Mouse (Mus musculus): ENCODE measurements at regions not wholly inside any gene's neighbourhood (a gene's known extent, or its start where the extent isn't known, plus 50 kb on each side); places are given as distances from the start of the nearest gene placed in this dataset.

GRCm38 (mm10) chr4:54573185-54573584 is 371.7 kb upstream of the Zfp462 start:
- Histone ChIP-seq H3K9ac (ENCODE audit: control insufficient read depth, low read depth, low read length, poor library complexity, severe bottlenecking) (no peak overlapping the region), H3K36me3 (ENCODE audit: control insufficient read depth in 1 of 2, insufficient read depth in 2 of 2, low read length in 2 of 2) (no peaks in the 10 kb centered on the region), H3K27me3 (ENCODE audit: control insufficient read depth in 1 of 2, insufficient read depth in 2 of 2, low read length in 2 of 2) (no peaks in the 10 kb centered on the region; a peak in 1 of 4 replicates), H3K4me1 (ENCODE audit: control insufficient read depth in 1 of 2, insufficient read depth in 2 of 2, low read length in 2 of 2) (no peaks in the 10 kb centered on the region), H3K27ac (ENCODE audit: control insufficient read depth, low read depth, low read length) (no peak overlapping the region), H3K9me3 (replicated peaks; ENCODE audit: insufficient read depth, low read length) (no peaks in the 10 kb centered on the region), H3K4me3 (ENCODE audit: control insufficient read depth in 1 of 2, insufficient read depth in 1 of 2, low read depth in 2 of 2, low read length in 2 of 2) (no peak overlapping the region), H3K79me2 (ENCODE audit: control insufficient read depth, insufficient read depth, low read length, poor library complexity) (no peaks in the 10 kb centered on the region)
- TF ChIP-seq GABPA (IDR thresholded peaks at IDR 0.05; ENCODE audit: low read depth, low read length) (no peak), EP300 (IDR thresholded peaks at IDR 0.05; ENCODE audit: low read depth in 1 of 2, low read length in 2 of 2) (no peak), HCFC1 (IDR thresholded peaks at IDR 0.05; ENCODE audit: low read depth, low read length) (no peak), BHLHE40 (IDR thresholded peaks at IDR 0.05; ENCODE audit: borderline replicate concordance, low read depth, low read length) (no peak), ZC3H11A (IDR thresholded peaks at IDR 0.05; ENCODE audit: low read depth, low read length) (no peak), USF2 (IDR thresholded peaks at IDR 0.05; ENCODE audit: borderline replicate concordance in 1 of 2, insufficient read depth in 1 of 2, low read depth in 1 of 2, low read length in 2 of 2) (no peak), RAD21 (IDR thresholded peaks at IDR 0.05; ENCODE audit: low read depth, low read length) (no peak), MXI1 (IDR thresholded peaks at IDR 0.05; ENCODE audit: low read depth, low read length) (no peak), MYC (IDR thresholded peaks at IDR 0.05; ENCODE audit: low read depth, low read length) (no peak), NRF1 (IDR thresholded peaks at IDR 0.05; ENCODE audit: insufficient read depth, low read depth, low read length, poor library complexity, severe bottlenecking) (no peak), ZKSCAN1 (IDR thresholded peaks at IDR 0.05; ENCODE audit: low read depth, low read length) (no peak), MYB (IDR thresholded peaks at IDR 0.05; ENCODE audit: low read depth, low read length) (no peak), TCF12 (IDR thresholded peaks at IDR 0.05; ENCODE audit: low read depth, low read length) (no peak), CHD2 (IDR thresholded peaks at IDR 0.05; ENCODE audit: low read length) (no peak), MAX (IDR thresholded peaks at IDR 0.05; ENCODE audit: low read length) (no peak), POLR2AphosphoS2 (IDR thresholded peaks at IDR 0.05; ENCODE audit: low read length) (no peak), POLR2A (IDR thresholded peaks at IDR 0.05; ENCODE audit: control insufficient read depth in 1 of 2, insufficient read depth in 1 of 2, low read depth in 1 of 2, low read length in 2 of 2, poor library complexity in 1 of 2) (no peak), NELFE (IDR thresholded peaks at IDR 0.05; ENCODE audit: low read depth, low read length) (no peak), TBP (IDR thresholded peaks at IDR 0.05; ENCODE audit: low read depth, low read length) (no peak), ELF1 (IDR thresholded peaks at IDR 0.05; ENCODE audit: low read depth, low read length) (no peak)
- DNase-seq (ENCODE audit: low read depth, low spot score): no peak

- no peaks in the 10 kb centered on the region for H3K4me1 ChIP-seq (ENCODE audit: control insufficient read depth in 1 of 2, insufficient read depth in 2 of 2, low read length in 2 of 2)
- no peak overlapping the region for H3K9ac ChIP-seq (ENCODE audit: control insufficient read depth, low read depth, low read length, poor library complexity, severe bottlenecking)
- no peaks in the 10 kb centered on the region for H3K9me3 ChIP-seq (replicated peaks; ENCODE audit: insufficient read depth, low read length)
- no peaks in the 10 kb centered on the region for H3K27me3 ChIP-seq (ENCODE audit: control insufficient read depth in 1 of 2, insufficient read depth in 2 of 2, low read length in 2 of 2)
- no peak overlapping the region for H3K4me3 ChIP-seq (ENCODE audit: control insufficient read depth in 1 of 2, insufficient read depth in 1 of 2, low read depth in 2 of 2, low read length in 2 of 2)
- DNase-seq (ENCODE audit: low read depth, low spot score): no peak
- H3K27ac ChIP-seq (ENCODE audit: control insufficient read depth, low read depth, low read length): no peak overlapping the region
- TF ChIP-seq KAT2A (conservative IDR thresholded peaks at IDR 0.05; ENCODE audit: low read depth, low read length) (no peak), MEF2A (IDR thresholded peaks at IDR 0.05; ENCODE audit: extremely low read depth, insufficient replicate concordance, low read depth, low read length, poor library complexity, severe bottlenecking) (no peak), TAL1 (IDR thresholded peaks at IDR 0.05; ENCODE audit: low read length) (no peak), MAZ (IDR thresholded peaks at IDR 0.05; ENCODE audit: low read depth, low read length) (no peak), HCFC1 (IDR thresholded peaks at IDR 0.05; ENCODE audit: low read depth, low read length) (no peak), TBP (IDR thresholded peaks at IDR 0.05; ENCODE audit: low read depth, low read length) (no peak), POLR2AphosphoS2 (IDR thresholded peaks at IDR 0.05; ENCODE audit: low read length) (no peak), CHD2 (IDR thresholded peaks at IDR 0.05; ENCODE audit: low read length) (no peak), NRF1 (IDR thresholded peaks at IDR 0.05; ENCODE audit: insufficient read depth, low read depth, low read length, poor library complexity, severe bottlenecking) (no peak), EP300 (IDR thresholded peaks at IDR 0.05; ENCODE audit: low read depth in 1 of 2, low read length in 2 of 2) (no peak), ZC3H11A (IDR thresholded peaks at IDR 0.05; ENCODE audit: low read depth, low read length) (no peak), MYB (IDR thresholded peaks at IDR 0.05; ENCODE audit: low read depth, low read length) (no peak), RCOR1 (IDR thresholded peaks at IDR 0.05; ENCODE audit: low read depth, low read length) (no peak), RAD21 (IDR thresholded peaks at IDR 0.05; ENCODE audit: low read depth, low read length) (no peak), CTCF (IDR thresholded peaks at IDR 0.05 in 2 of 3, conservative IDR thresholded peaks at IDR 0.05 in 1 of 3; ENCODE audit: control insufficient read depth in 1 of 3, insufficient read depth in 1 of 3, low read depth in 2 of 3, low read length in 3 of 3, poor library complexity in 1 of 3, severe bottlenecking in 1 of 3) (no peak), ETS1 (IDR thresholded peaks at IDR 0.05; ENCODE audit: low read depth, low read length) (no peak), GATA1 (IDR thresholded peaks at IDR 0.05; ENCODE audit: low read depth, low read length) (no peak), TCF12 (IDR thresholded peaks at IDR 0.05; ENCODE audit: low read depth, low read length) (no peak)
- H3K79me2 ChIP-seq (ENCODE audit: control insufficient read depth, insufficient read depth, low read length, poor library complexity): no peaks in the 10 kb centered on the region
- no peaks in the 10 kb centered on the region for H3K36me3 ChIP-seq (ENCODE audit: control insufficient read depth in 1 of 2, insufficient read depth in 2 of 2, low read length in 2 of 2)
Measured at GRCm38 (mm10) chr4:54587197-54587596, 357.7 kb upstream of the Zfp462 start.
